ENCODE assay signal across 10 mouse cellular contexts in the genomic region with DNA sequence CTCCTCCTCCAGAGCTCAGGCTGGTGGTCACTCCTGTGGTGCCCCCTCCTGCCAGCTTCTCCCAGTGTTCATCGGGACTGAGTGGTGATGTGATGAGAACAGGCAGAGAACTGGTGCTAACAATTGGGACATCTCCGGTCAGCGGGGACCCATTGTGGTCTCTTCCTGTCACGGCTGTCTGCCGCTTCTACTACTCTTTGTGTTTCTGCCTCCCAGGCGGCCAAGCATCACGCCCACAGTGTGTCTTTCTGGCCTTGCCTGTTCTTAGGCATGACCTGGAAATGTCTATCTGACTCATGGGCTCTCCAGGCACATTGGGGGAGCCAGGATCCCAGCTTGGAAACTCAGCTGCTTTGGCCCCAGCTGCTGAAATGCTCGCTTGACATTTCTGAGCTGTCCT.
DNase-seq lines count a peak whose midpoint lies in the region; ATAC-seq lines count a peak whose summit lies in the region.
"Had no signal": no experiment of that assay in that cellular context is flagged by ENCODE, and none has a peak within 500 bp of the region (broad histone marks: within the 10 kb centered on the region; RNA-seq: fewer than 3 reads in every experiment).

No protein-coding gene starts in this region.

- H3K27ac ChIP-seq in neural tube, embryonic 13.5 days (replicated peaks) = peak overlapping the region; percentile 72
- H3K27ac ChIP-seq in intestine, embryonic 16.5 days (ENCODE audit: low read length) = 0 out of 2 replicates have a peak overlapping the region, but pooled peaks have one; percentile 1
- no peak overlapping the region for H3K27ac ChIP-seq in stomach, embryonic 16.5 days (ENCODE audit: low read length)
- H3K27ac ChIP-seq: neural tube, embryonic 12.5 days had no signal

- peak; percentile 61 for DNase-seq in adrenal gland, adult 8-10 months
- no peak for DNase-seq in adrenal gland, postnatal 4 days (ENCODE audit: low spot score in 2 of 2)
- DNase-seq in neural tube, embryonic 10.5 days (ENCODE audit: extremely low spot score, low spot score) = no peak
- no peak for DNase-seq in spleen, postnatal 10 days (ENCODE audit: low spot score in 2 of 2)
- DNase-seq in yolk sac, embryonic 10.5 days (ENCODE audit: low spot score) = no peak
- DNase-seq: thymus, adult 2 months had no signal

- peaks cover 34% of the 10 kb centered on the region for H3K4me1 ChIP-seq in neural tube, embryonic 13.5 days (replicated peaks)
- H3K4me1 ChIP-seq in intestine, embryonic 16.5 days (ENCODE audit: control insufficient read depth, insufficient read depth, low read length) = peaks cover 20% of the 10 kb centered on the region
- peaks cover 23% of the 10 kb centered on the region for H3K4me1 ChIP-seq in stomach, embryonic 16.5 days (ENCODE audit: control insufficient read depth, insufficient read depth, low read length)
- H3K4me1 ChIP-seq: neural tube, embryonic 12.5 days had no signal

- H3K9ac ChIP-seq in neural tube, embryonic 13.5 days = no peak overlapping the region
- no peak overlapping the region for H3K9ac ChIP-seq in intestine, embryonic 16.5 days (ENCODE audit: low read depth, low read length)
- H3K9ac ChIP-seq in stomach, embryonic 16.5 days (ENCODE audit: low read length) = no peak overlapping the region
- H3K9ac ChIP-seq: neural tube, embryonic 12.5 days had no signal

- no peak overlapping the region for H3K4me3 ChIP-seq in neural tube, embryonic 13.5 days
- no peak overlapping the region for H3K4me3 ChIP-seq in intestine, embryonic 16.5 days (ENCODE audit: low read length)
- H3K4me3 ChIP-seq in stomach, embryonic 16.5 days (replicated peaks; ENCODE audit: low read length) = no peak overlapping the region
- H3K4me3 ChIP-seq: neural tube, embryonic 12.5 days had no signal

- H3K36me3 ChIP-seq in neural tube, embryonic 13.5 days = 0 out of 2 replicates have a peak, but pooled peaks cover 4% of the 10 kb centered on the region
- no peaks in the 10 kb centered on the region for H3K36me3 ChIP-seq in intestine, embryonic 16.5 days (ENCODE audit: control insufficient read depth, insufficient read depth, low read length)
- H3K36me3 ChIP-seq in stomach, embryonic 16.5 days (ENCODE audit: control insufficient read depth, insufficient read depth, low read length) = no peaks in the 10 kb centered on the region

- H3K27me3 ChIP-seq in neural tube, embryonic 13.5 days = no peaks in the 10 kb centered on the region
- H3K27me3 ChIP-seq in intestine, embryonic 16.5 days (replicated peaks; ENCODE audit: control insufficient read depth, insufficient read depth, low read length) = no peaks in the 10 kb centered on the region
- no peaks in the 10 kb centered on the region for H3K27me3 ChIP-seq in stomach, embryonic 16.5 days (ENCODE audit: control insufficient read depth, insufficient read depth, low read length)
- H3K27me3 ChIP-seq: neural tube, embryonic 12.5 days had no signal

- H3K4me2 ChIP-seq in neural tube, embryonic 13.5 days = no peak overlapping the region
- no peak overlapping the region for H3K4me2 ChIP-seq in intestine, embryonic 16.5 days (ENCODE audit: low read depth, low read length)
- H3K4me2 ChIP-seq in stomach, embryonic 16.5 days (ENCODE audit: low read depth, low read length) = no peak overlapping the region
- H3K4me2 ChIP-seq: neural tube, embryonic 12.5 days had no signal

- no peak for ATAC-seq in neural tube, embryonic 13.5 days (ENCODE audit: low read depth)
- no peak for ATAC-seq in intestine, embryonic 16.5 days
- ATAC-seq in stomach, embryonic 16.5 days (ENCODE audit: insufficient read depth, low FRiP score) = peak; percentile 14; the same call in 1 of the 2 replicates

- no peaks in the 10 kb centered on the region for H3K9me3 ChIP-seq in neural tube, embryonic 13.5 days
- H3K9me3 ChIP-seq in intestine, embryonic 16.5 days (ENCODE audit: control insufficient read depth, low read length) = no peaks in the 10 kb centered on the region
- H3K9me3 ChIP-seq in stomach, embryonic 16.5 days (replicated peaks; ENCODE audit: control insufficient read depth, low read length) = no peaks in the 10 kb centered on the region
- H3K9me3 ChIP-seq: neural tube, embryonic 12.5 days had no signal

- 33% methylated on average over 8 of the region's 8 CpGs for whole genome bisulfite sequencing in neural tube, embryonic 13.5 days
- WGBS in intestine, embryonic 16.5 days = 74% methylated on average over 8 of the region's 8 CpGs
- WGBS in stomach, embryonic 16.5 days = 76% methylated on average over 8 of the region's 8 CpGs
